Mouse (Mus musculus) intestine, postnatal 0 days (tissue): ENCODE results near the gene Rab3b. TPM values are rescaled to one million over a fixed set of nuclear protein-coding genes. Genes with fewer than 3 reads are reported as not detected.

Experiments used
- ATAC-seq: fragments of 200-750 bp; cut with Nextera tagmentation; 2 replicates; pipeline ENCODE4 v1.8.0; 2017; ENCODE audit warnings: mild to moderate bottlenecking, moderate TSS enrichment, moderate library complexity
- H3K27ac ChIP-seq: fragments of 300-500 bp; sonication (generic); 2 replicates; pipeline ENCODE4 v1.5.1; 2014; ENCODE audit warnings: mild to moderate bottlenecking, low read depth, low read length, moderate library complexity
- H3K27me3 ChIP-seq: fragments of 300-500 bp; sonication (generic); replicated peaks from 2 replicates; pipeline ENCODE4 v1.6.1; 2014; ENCODE audit warnings: low read length, mixed read lengths; ENCODE audit not compliant: control insufficient read depth, insufficient read depth
- H3K36me3 ChIP-seq: fragments of 300-500 bp; sonication (generic); 2 replicates; pipeline ENCODE4 v1.6.1; 2014; ENCODE audit warnings: mild to moderate bottlenecking, moderate library complexity; ENCODE audit not compliant: control insufficient read depth, insufficient read depth
- H3K4me1 ChIP-seq: fragments of 300-500 bp; sonication (generic); replicated peaks from 2 replicates; pipeline ENCODE4 v1.6.1; 2014; ENCODE audit warnings: antibody characterized with exemption, low read length, mixed read lengths; ENCODE audit not compliant: control insufficient read depth, insufficient read depth
- H3K4me2 ChIP-seq: fragments of 300-500 bp; sonication (generic); replicated peaks from 2 replicates; pipeline ENCODE4 v1.6.1; 2014; ENCODE audit warnings: low read depth, mild to moderate bottlenecking, moderate library complexity
- H3K4me3 ChIP-seq: fragments of 300-500 bp; sonication (generic); 2 replicates; pipeline ENCODE4 v1.5.1; 2014; ENCODE audit warnings: low read depth, low read length
- H3K9ac ChIP-seq: fragments of 300-500 bp; sonication (generic); 2 replicates; pipeline ENCODE4 v1.6.1; 2014; ENCODE audit warnings: mild to moderate bottlenecking, low read depth, low read length
- H3K9me3 ChIP-seq: fragments of 300-500 bp; sonication (generic); 2 replicates; pipeline ENCODE4 v1.6.1; 2016; ENCODE audit warnings: mixed run types; ENCODE audit not compliant: control insufficient read depth
- CTCF ChIP-seq: sonication (generic); IDR thresholded peaks from 2 replicates; pipeline ENCODE4 v1.5.1; 2016; ENCODE audit warnings: low read depth, mild to moderate bottlenecking, control low read depth, antibody characterized with exemption, moderate library complexity
- WGBS: fragments of 180-500 bp; shearing (Covaris S2); extraction: QIAGEN DNeasy Blood & Tissue Kit; methylation state at CpG from one replicate; pipeline ENCODE4 v1.1.7; 2014; 5-methylcytosine and 5-hydroxymethylcytosine counted together
- polyA plus RNA-seq: library from polyadenylated mRNA; unstranded; fragments of >200 nt; fragmentation: Nextera tagmentation; extraction: Ambion mirVana; gene quantifications from 2 replicates; pipeline ENCODE4 v1.2.1, GENCODE M21; 2015

Rab3b gene
- polyA plus RNA-seq, 1 experiment from 2014 or later: 12.7 TPM

- Histone ChIP-seq H3K4me2 (peak within 1 kb of the TSS; percentile 92), H3K9me3 (no peaks in the 10 kb centered on the region), H3K27ac (peak within 1 kb of the TSS; percentile 91), H3K36me3 (no peaks in the 10 kb centered on the region; the same call in 1 of the 2 replicates), H3K4me1 (0 out of 2 replicates have a peak, but pooled peaks cover 5% of the 10 kb centered on the region), H3K4me3 (peak within 1 kb of the TSS; percentile 85), H3K9ac (peak within 1 kb of the TSS; percentile 77), H3K27me3 (no peaks in the 10 kb centered on the region)
- under 1% methylated on average over 73 of the region's 77 CpGs for WGBS
- peak; percentile 80 for ATAC-seq
- TF ChIP-seq CTCF: no peak
Observed at GRCm38 (mm10) chr4:108847715-108848504, 31.0 kb upstream of the Rab3b start, which contains the start of gene Kti12. Gene Kti12, plus strand, starts transcription at chr4:108847785.

- H3K27ac ChIP-seq: peak within 1 kb of the TSS; percentile 91
- TF ChIP-seq CTCF: no peak
- peak within 1 kb of the TSS; percentile 92 for H3K4me2 ChIP-seq
- no peaks in the 10 kb centered on the region for H3K9me3 ChIP-seq
- WGBS: 4% methylated on average over 20 of the region's 20 CpGs
- peak within 1 kb of the TSS; percentile 77 for H3K9ac ChIP-seq
- ATAC-seq: peak; percentile 21
- peaks cover 5% of the 10 kb centered on the region; the same call in 1 of the 2 replicates for H3K36me3 ChIP-seq
- H3K4me3 ChIP-seq: peak within 1 kb of the TSS; percentile 85
- H3K27me3 ChIP-seq: no peaks in the 10 kb centered on the region
- H3K4me1 ChIP-seq: 0 out of 2 replicates have a peak, but pooled peaks cover 5% of the 10 kb centered on the region
Observed at GRCm38 (mm10) chr4:108848505-108848848, 30.4 kb upstream of the Rab3b start, which contains the start of gene A730015C16Rik. Gene A730015C16Rik, minus strand, starts transcription at chr4:108848619.

- no peak overlapping the region for H3K4me2 ChIP-seq
- H3K4me3 ChIP-seq: no peak overlapping the region
- H3K27ac ChIP-seq: no peak overlapping the region
- no peaks in the 10 kb centered on the region for H3K9me3 ChIP-seq
- no peak for ATAC-seq
- peaks cover 24% of the 10 kb centered on the region for H3K36me3 ChIP-seq
- no peak for TF ChIP-seq CTCF
- H3K27me3 ChIP-seq: no peaks in the 10 kb centered on the region
- H3K9ac ChIP-seq: no peak overlapping the region
- H3K4me1 ChIP-seq: no peaks in the 10 kb centered on the region
- WGBS: 77% methylated on average over 7 of the region's 7 CpGs
Observed at GRCm38 (mm10) chr4:108866806-108867205, 12.1 kb upstream of the Rab3b start.

GRCm38 (mm10) chr4:108869730-108870374 is 9.0 kb upstream of the Rab3b start:
- Histone ChIP-seq H3K9ac (no peak overlapping the region), H3K4me2 (no peak overlapping the region), H3K36me3 (0 out of 2 replicates have a peak, but pooled peaks cover 1% of the 10 kb centered on the region), H3K4me3 (no peak overlapping the region), H3K27me3 (no peaks in the 10 kb centered on the region), H3K4me1 (no peaks in the 10 kb centered on the region), H3K9me3 (no peaks in the 10 kb centered on the region), H3K27ac (no peak overlapping the region)
- WGBS: 37% methylated on average over 10 of the region's 10 CpGs
- TF ChIP-seq CTCF: peak; percentile 96
- ATAC-seq: 0 out of 2 replicates have a peak, but pooled peaks have one; percentile 49

GRCm38 (mm10) chr4:108873746-108874145 is 5.1 kb upstream of the Rab3b start:
- no peak overlapping the region for H3K9ac ChIP-seq
- H3K36me3 ChIP-seq: no peaks in the 10 kb centered on the region
- no peak for TF ChIP-seq CTCF
- 82% methylated on average over 5 of the region's 5 CpGs for WGBS
- H3K27me3 ChIP-seq: no peaks in the 10 kb centered on the region; the same call in 1 of the 2 replicates
- H3K27ac ChIP-seq: no peak overlapping the region
- H3K4me2 ChIP-seq: no peak overlapping the region
- H3K4me1 ChIP-seq: no peaks in the 10 kb centered on the region
- no peak for ATAC-seq
- no peak overlapping the region for H3K4me3 ChIP-seq
- H3K9me3 ChIP-seq: no peaks in the 10 kb centered on the region

- no peak overlapping the region for H3K9ac ChIP-seq
- 0 out of 2 replicates have a peak, but pooled peaks cover 6% of the 10 kb centered on the region for H3K4me1 ChIP-seq
- no peaks in the 10 kb centered on the region for H3K9me3 ChIP-seq
- H3K27me3 ChIP-seq: peaks cover 3% of the 10 kb centered on the region; the same call in 1 of the 2 replicates
- no peaks in the 10 kb centered on the region for H3K36me3 ChIP-seq
- TF ChIP-seq CTCF: no peak
- no peak overlapping the region for H3K4me3 ChIP-seq
- 80% methylated on average over 6 of the region's 6 CpGs for WGBS
- ATAC-seq: no peak
- H3K27ac ChIP-seq: no peak overlapping the region
- no peak overlapping the region for H3K4me2 ChIP-seq
Observed at GRCm38 (mm10) chr4:108877901-108878300, 962 bp upstream of the Rab3b start.
